8 mouse cellular contexts compared by ENCODE assay signal in genomic region chr14:55671833-55672740, GRCm38 (mm10). TPM values are rescaled to one million over a fixed set of nuclear protein-coding genes. Genes with fewer than 3 reads are reported as not detected.
DNase-seq lines count a peak whose midpoint lies in the region; ATAC-seq and TF ChIP-seq lines count a peak whose summit lies in the region.

Gmpr2 (plus strand) TSS chr14:55671941.
Nedd8 (minus strand) TSS chr14:55672124.

- peak; percentile 12; the same call in 1 of the 2 replicates for TF ChIP-seq CTCF in lung, postnatal 0 days (IDR thresholded peaks at IDR 0.05)

- H3K4me3 ChIP-seq in hindbrain, embryonic 10.5 days: peak within 1 kb of the TSS; percentile 74
- H3K4me3 ChIP-seq in lung, postnatal 0 days (ENCODE audit: low read depth, low read length): peak within 1 kb of the TSS; percentile 84

- peaks cover 38% of the 10 kb centered on the region for H3K36me3 ChIP-seq in hindbrain, embryonic 10.5 days
- 0 out of 2 replicates have a peak, but pooled peaks cover 4% of the 10 kb centered on the region for H3K36me3 ChIP-seq in lung, postnatal 0 days (ENCODE audit: insufficient read depth, low read length)

- peaks cover 21% of the 10 kb centered on the region for H3K4me1 ChIP-seq in hindbrain, embryonic 10.5 days (replicated peaks)
- H3K4me1 ChIP-seq in lung, postnatal 0 days (ENCODE audit: insufficient read depth, low read depth, low read length): peaks cover 4% of the 10 kb centered on the region; the same call in 1 of the 2 replicates

- ATAC-seq in frontal cortex, adult (ENCODE audit: low TSS enrichment): peak; percentile 98
- peak; percentile 99 for ATAC-seq in lung, postnatal 0 days

- DNase-seq in MN1 (ENCODE audit: low spot score): peak; percentile 93
- peak; percentile 94 for DNase-seq in cerebellum, adult 9-10 months
- DNase-seq in hindbrain, embryonic 10.5 days (ENCODE audit: low spot score): peak; percentile 92
- DNase-seq in layer of hippocampus, adult 9-11 months: peak; percentile 97
- peak; percentile 99 for DNase-seq in lung, postnatal 0 days (ENCODE audit: low spot score)
- DNase-seq in ovary, postnatal 14 days (ENCODE audit: low spot score): peak; percentile 71
- DNase-seq in thymus, postnatal 14 days: peak; percentile 87

- peak within 1 kb of the TSS; percentile 83 for H3K4me2 ChIP-seq in lung, postnatal 0 days (replicated peaks; ENCODE audit: low read depth, low read length)

- WGBS in hindbrain, embryonic 10.5 days: 1% methylated on average over 38 of the region's 38 CpGs
- under 1% methylated on average over 38 of the region's 38 CpGs for WGBS in lung, postnatal 0 days

- H3K27me3 ChIP-seq in hindbrain, embryonic 10.5 days (ENCODE audit: insufficient read depth, poor library complexity, severe bottlenecking): no peaks in the 10 kb centered on the region
- H3K27me3 ChIP-seq in lung, postnatal 0 days (replicated peaks; ENCODE audit: insufficient read depth, low read length): no peaks in the 10 kb centered on the region

- peak; percentile 30; the same call in 1 of the 2 replicates for TF ChIP-seq EP300 in lung, postnatal 0 days (IDR thresholded peaks at IDR 0.05)

- peak within 1 kb of the TSS; percentile 96 for H3K27ac ChIP-seq in hindbrain, embryonic 10.5 days
- peak within 1 kb of the TSS; percentile 75 for H3K27ac ChIP-seq in lung, postnatal 0 days (ENCODE audit: low read length)

- peak within 1 kb of the TSS; percentile 87 for H3K9ac ChIP-seq in lung, postnatal 0 days (replicated peaks; ENCODE audit: low read depth)

- H3K9me3 ChIP-seq in hindbrain, embryonic 10.5 days: no peaks in the 10 kb centered on the region
- H3K9me3 ChIP-seq in lung, postnatal 0 days (ENCODE audit: low read length): no peaks in the 10 kb centered on the region

RNA-seq across cellular contexts. Expression of gene Gmpr2, which starts in this region (rescaled TPM):
- 60.0 and 65.9 TPM in 2 replicates for polyA plus RNA-seq in hindbrain, embryonic 10.5 days (2016; fragmentation: Nextera tagmentation; extraction: Ambion mirVana)
- 34.0 and 38.6 TPM in 2 replicates for polyA plus RNA-seq in lung, postnatal 0 days (2015; fragmentation: Nextera tagmentation; extraction: Ambion mirVana)

RNA-seq across cellular contexts. Expression of gene Nedd8, which starts in this region (rescaled TPM):
- 646 and 662 TPM in 2 replicates for polyA plus RNA-seq in hindbrain, embryonic 10.5 days (2016; fragmentation: Nextera tagmentation; extraction: Ambion mirVana)
- 369 and 396 TPM in 2 replicates for polyA plus RNA-seq in lung, postnatal 0 days (2015; fragmentation: Nextera tagmentation; extraction: Ambion mirVana)

Comparison
In these comparisons a context has a peak if more than half of its experiments do, and no peak if none do; other contexts are left out.
1. Peak in every context shown above with its lines: DNase-seq, ATAC-seq, H3K4me3 ChIP-seq and H3K27ac ChIP-seq.